Mouse (Mus musculus): ENCODE results near the gene Arvcf.

Gene Arvcf

DNA sequence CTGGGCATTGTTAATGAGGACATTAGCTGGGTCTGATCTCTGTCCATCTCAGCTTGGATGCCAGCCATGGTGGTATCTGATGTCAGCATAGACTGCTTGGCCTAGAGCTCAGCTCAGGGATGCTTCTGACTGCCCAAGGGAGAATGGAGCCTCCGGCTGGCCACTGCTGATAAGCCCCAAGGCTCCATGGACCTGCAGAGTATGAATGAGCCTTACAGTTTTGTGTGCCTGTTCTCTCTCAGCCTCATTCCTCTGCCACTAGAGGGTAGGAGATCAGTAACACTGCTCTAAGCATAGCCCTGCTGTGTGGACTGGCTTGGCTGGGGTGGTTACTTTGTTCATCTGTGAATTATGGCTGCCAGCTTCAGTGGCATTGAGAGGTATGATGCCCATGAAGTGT lies 5.1 kb downstream of the Arvcf start:
- no peak for DNase-seq (ENCODE audit: low read depth, low spot score)

DNA sequence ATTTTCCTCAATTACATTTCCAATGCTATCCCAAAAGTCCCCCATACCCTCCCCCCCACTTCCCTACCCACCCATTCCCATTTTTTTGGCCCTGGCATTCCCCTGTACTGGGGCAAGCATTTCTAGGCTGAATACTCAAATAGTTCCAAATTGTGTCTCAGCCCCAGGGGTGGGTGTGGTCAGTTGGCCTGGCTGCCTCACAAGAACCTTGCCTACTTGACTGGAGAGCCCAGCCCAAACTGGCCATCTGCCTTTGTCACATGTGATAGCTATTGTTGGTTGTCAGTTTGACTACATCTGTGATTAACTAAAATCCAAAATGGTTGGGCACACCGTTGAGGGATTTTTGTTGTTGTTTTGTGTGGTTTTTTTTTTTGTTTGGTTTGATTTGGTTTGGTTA lies 9.0 kb downstream of the Arvcf start:
- peak; percentile 93 for DNase-seq (ENCODE audit: low read depth, low spot score)

DNA sequence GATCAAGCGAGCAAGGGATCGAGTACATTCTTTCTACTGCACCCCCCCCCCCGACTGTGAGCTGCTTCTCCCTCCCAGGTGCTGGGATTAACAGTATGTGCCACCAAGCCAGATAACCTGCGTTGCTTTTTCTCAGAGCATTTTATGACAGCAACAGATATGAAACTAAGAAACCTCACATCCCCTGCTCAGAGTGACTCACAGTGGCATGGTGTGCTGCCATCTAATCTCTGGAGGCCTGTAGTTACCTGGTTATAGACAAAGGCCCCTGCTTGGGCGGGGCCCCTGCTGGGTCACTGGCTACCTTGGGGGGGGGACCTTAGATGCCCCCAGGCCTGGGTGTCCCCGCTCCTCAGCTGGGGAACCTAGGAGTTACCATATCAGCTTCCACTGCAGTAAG lies 10.0 kb downstream of the Arvcf start:
- DNase-seq (ENCODE audit: low read depth, low spot score) = no peak

DNA sequence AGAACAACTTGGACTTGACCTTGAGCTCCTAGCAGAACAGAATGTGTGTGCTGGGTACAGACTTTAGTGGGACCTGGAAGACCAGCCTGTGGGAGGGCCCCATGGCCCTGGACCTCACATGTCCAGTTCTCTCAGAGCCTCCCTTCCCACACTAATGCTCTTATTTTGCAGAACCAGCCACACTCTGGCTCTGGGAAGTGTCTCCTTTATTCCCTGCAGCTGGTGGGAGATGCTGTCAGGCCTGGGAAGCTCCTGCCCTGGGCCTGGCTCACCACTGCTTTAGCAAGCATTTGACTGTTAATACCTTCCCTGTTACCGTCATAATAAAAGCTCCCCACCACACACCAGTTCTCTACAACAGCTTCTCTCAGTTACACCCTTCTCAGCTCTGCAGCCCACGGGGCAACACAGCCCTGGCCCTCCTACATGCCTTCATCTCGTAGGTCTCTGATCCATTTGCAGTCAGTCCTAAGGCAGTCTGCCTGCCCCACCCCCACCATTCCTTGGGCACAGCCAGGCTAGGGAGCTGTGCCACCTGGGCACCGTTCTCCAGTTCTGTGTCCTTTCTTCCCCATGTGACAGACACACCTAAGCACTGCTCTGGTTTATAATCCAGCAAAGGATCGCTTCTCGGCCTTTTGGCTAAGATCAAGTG lies 12.3 kb downstream of the Arvcf start:
- no peak for DNase-seq (ENCODE audit: low read depth, low spot score)

DNA sequence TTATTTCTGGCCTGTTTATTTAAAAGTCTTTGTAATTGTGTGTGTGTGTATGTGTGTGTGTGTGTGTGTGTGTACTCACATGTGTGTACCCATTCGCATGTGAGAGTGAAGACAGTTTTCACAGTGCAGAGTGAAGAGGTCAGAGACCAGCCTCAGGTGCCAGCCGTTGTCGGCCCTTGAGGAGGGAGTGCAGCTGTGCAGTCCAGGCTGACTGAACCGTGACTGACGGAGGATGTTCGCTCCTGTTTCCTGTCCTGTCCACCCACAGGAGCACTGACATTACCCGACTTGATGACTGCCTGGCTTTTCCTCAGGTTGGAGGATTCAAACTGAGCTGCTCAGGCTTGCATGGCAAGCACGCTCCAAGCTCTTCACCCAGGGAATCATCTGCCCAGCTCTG lies 15.0 kb downstream of the Arvcf start:
- DNase-seq (ENCODE audit: low read depth, low spot score) = no peak

DNA sequence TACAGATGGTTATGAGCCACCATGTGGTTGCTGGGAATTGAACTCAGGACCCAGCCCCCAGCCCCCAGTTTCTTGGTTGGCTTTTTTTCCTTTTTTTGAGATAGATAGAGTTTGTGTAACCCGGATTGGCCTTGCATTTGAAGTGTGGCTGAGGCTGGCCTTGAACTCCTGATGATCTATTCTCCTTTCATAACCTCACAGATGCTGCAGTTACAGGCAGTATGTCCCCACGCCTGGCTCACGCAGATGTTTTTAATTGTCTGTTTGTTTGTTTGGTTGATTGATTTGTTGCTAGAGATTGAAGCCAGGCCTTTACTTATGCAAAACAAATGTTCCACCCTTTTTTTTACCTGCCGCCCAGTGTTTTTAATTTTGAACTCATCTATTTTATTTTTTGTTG lies 18.9 kb downstream of the Arvcf start:
- DNase-seq (ENCODE audit: low read depth, low spot score) = no peak

DNA sequence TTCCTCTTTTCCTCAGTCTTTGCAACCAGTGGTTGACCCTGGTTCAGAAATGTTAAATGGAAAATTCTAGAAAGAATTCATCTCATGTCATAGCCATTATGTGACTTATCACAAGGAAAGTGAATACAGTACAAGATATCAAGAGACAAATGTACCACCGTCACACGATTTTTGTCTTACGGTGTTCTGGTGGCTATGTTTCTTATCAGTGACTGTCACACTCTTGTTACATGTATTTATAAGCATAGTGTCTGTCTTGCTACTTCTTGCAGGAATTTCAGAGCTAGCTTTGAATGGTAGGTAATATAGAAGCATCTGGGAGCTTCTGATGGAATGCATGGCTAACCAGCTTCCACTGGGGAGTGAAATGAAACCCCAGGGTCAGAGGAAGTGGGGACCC lies 22.2 kb downstream of the Arvcf start:
- no peak for DNase-seq (ENCODE audit: low read depth, low spot score)

DNA sequence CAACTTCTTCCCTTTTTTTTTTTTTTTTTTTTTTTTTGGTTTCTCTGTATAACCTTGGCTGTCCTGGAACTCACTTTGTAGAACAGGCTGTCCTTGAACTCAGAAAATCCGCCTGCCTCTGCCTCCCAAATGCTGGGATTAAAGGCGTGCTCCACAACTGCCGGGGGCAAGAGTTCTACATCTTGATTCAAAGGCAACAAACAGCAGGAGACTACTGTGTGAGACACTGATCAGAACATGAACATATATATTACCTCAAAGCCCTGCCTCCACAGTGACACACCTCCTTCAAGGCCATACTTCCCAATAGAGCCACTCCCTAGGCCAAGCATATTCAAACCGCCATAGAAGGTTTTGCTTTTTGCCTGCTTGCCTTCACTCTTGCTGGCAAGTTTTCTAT lies 25.6 kb downstream of the Arvcf start:
- DNase-seq (ENCODE audit: low read depth, low spot score) = no peak

DNA sequence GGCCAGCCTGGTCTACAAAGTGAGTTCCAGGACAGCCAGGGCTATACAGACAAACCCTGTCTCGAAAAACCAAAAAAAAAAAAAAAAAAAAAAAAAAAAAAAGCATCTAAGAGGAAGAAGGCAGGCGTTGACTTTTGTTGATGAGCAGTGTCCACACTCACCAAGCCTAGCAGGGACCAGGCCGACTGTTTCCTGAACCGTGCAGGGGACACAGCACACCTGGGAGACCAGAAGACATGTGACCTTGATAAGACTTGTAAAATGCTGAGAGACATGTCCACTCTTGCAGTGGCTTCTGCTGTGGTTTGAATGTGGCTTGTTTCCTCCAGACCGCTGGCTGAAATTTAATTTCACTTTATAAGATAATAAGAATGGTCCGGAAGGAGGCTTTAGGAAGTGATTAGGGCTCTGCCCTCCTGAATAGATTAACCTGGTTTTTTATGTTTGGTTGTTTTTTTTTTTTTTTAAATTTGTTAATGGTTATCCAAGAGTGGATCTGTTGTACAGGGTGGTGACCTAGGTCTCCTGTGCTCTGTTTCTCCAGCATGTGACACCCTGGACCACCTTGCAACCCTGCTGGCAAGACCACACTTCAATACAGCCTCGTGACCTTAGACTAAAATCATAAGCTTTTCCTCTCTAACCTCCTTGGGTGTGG lies 28.4 kb downstream of the Arvcf start:
- no peak for DNase-seq (ENCODE audit: low read depth, low spot score)

DNA sequence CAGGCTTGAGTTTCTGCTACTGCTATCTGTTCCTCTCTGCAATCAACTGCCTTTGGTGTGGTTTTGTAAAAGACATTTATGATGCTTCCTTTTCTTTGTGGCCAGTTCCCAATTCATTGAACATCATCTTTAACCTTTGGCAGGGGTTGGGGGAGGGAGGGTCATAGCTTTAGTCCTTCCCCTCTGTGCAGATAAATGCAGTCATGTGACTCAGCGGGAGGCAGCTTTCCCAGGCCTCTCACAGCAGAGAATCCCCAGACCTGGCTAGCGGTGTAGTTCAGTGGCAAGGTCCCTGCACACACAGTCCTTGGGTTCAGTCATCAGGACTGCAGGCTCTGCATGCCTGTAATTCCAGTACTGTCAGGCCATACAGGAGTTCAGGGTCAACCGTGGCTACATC lies 29.2 kb downstream of the Arvcf start:
- peak; percentile 34 for DNase-seq (ENCODE audit: low read depth, low spot score)

DNA sequence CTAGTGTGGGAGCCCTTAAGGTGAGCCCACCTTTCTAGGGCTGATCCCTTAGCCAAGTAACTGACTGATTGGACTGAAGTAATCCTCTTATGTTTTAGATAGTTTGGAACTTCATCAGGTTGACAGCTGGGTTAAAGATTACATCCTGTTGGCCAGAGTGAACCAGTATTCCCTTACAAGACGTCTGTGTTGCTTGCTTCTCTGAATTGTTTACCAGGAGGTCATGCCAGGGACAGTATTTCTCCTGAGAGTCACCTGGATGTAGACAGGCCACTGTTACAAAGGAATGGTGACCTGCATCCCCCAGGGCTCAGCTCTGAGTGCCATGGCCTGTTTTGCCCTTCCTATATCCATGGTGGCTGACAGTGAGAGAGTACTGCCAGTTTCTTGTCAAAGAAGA lies 30.5 kb downstream of the Arvcf start:
- DNase-seq (ENCODE audit: low read depth, low spot score) = no peak

DNA sequence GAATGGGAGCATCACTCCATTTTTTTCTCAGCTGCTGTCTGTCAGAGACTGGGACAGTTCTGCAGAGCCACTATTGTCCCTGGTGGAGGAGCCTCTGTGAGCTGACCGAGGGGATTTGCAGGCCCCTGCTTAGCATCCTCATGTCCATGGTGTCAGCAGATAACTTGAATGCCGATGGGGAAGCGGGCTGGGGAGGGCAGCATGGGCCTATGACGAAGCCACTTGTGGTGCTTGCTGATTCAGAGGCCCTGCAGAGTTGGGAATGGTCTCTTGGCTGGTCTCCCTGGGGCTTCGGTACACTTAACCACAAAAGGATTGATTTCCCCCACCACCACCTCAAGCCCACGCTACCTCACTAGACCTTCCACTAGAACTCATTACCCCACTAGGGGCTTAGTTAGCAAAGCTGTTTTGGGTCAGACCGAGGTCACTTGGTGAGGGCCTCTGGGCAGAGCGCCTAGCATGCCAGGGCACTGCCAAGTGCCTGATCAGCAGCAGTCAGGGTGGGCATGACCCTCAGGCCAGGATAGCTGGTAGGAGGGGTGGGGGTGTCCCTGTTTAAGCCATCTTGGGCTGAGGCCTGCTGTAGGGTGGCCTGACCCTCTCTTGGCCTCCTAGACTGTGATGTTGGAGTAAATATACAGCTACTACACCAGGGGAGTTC lies 31.5 kb downstream of the Arvcf start:
- DNase-seq (ENCODE audit: low read depth, low spot score) = no peak

DNA sequence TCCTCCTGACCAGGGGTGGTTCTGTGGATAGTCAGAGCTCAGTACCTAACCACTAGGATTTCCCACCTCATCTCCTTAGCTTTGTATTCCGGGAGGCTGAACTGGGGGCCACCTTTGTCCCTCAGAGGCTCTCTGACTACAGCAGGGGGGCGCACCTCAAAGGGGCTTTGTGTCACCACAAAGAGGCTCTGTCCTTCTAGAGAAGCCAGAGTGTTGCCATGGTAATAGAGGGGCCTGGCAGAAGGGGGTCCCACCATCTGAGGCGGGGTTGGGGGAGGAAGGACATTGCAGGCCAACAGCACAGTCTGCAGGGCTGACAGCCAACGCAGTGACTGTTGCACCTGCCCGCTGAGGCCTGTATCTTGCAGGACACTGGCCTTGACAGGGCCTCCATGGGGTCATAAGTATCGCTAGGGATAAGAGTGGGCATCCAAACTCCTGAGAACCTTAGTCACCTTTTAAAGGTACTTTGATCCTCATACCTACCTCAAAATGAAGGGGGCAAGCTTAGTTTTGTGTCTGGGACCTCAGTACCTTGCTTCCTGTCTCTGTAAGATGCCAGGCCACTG lies 32.6 kb downstream of the Arvcf start:
- no peak for DNase-seq (ENCODE audit: low read depth, low spot score)

DNA sequence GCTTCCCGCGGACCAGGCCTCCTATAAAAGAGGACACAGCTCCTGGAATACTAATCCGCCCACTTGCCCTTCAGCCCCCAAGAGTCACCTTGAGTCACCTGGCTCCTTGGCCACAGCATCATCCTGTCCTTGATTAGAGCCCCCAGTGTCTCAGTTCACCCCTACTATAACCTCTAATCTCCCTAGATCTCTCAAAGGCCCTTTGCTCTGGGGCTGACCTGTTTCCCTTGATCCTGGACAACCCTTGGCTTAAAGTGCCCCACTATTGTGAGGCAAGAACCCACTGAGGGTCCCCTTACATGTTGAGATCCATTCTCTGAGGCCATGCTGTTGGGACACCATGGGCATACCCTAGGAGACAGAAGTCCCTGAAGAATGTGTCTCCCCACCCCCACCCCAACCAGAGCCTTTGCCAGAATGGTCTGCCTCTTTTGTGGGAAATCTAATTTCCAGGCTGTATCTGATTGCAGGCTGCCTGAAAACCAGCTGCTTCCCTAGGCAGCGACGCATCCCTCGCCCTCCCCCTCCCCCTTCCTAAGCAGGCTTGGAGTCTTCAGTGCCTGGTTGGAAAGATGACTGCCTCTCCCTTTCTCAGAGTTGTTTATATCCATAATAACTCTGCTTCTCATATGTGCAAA lies 33.8 kb downstream of the Arvcf start:
- no peak for DNase-seq (ENCODE audit: low read depth, low spot score)

DNA sequence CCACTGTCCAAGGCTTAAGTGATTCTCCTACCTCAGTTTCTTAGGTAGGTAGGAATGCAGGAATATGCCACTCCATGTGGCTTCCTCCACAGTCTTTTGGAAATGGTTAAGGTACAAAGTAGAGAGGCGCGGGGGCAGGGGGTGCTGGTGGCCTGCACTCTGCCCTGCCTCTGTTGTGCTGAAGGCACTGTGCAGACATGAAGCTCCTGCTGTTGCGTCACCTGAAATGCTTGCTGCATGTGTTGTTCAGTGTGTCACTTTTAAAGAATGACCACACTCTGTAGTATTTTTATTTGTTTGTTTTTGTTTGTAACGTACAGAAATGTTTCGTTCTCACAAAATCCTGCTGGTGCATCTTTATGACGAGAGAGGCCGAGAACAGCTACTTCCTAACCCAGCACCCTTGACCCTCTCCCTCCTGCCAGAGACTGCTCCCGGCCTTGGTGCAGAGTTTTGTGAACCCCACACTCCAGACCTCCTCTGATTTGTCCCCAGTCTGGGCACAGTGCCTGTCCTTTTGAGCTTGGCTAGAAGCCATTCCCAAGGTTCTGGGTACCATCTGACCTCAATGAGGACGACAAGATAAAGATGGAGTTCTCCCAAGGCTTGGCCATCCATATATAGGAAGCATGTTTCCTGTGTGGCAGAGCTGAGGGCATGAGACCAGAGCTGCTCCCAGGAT lies 35.2 kb downstream of the Arvcf start:
- peak; percentile 69 for DNase-seq (ENCODE audit: low read depth, low spot score)

DNA sequence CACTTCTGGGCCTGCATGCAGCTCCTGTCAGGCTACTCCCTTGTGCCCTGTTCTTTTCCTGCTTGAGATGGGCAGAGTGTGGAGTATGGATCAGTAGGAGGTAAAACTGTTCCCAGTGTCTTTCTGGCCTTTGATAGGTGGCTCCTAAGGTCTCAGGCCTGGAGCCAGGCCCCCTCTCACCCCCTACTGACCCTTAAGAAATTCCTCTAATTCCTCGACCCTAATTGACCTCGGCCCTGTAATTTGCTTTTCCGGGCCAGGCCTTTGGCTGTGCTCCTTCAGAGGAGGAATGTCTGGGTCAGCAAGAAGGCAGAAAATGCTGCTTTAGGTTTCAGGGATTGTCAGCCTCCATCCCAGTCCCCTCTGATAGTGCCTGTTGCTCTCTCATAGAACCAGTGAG lies 35.8 kb downstream of the Arvcf start:
- no peak for DNase-seq (ENCODE audit: low read depth, low spot score)

DNA sequence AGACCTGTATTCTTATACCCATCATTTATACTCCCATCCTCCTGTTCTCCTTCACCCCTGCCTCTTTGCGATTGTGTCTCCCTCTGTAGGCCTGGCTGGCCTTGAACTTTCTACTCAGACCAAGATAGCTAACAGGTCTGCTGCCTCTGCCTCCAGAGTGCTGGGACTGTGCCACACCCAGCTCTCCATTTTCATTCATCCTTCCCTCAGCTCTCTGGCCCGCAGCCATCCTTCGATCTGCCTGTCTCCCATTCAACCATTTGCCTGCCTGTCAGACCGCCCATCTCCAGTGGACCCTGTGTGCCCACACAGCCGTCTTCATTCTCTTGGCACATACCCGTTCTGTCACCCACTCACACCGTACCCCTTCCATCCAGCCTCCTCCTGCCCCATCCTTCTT lies 36.2 kb downstream of the Arvcf start:
- DNase-seq (ENCODE audit: low read depth, low spot score) = no peak

DNA sequence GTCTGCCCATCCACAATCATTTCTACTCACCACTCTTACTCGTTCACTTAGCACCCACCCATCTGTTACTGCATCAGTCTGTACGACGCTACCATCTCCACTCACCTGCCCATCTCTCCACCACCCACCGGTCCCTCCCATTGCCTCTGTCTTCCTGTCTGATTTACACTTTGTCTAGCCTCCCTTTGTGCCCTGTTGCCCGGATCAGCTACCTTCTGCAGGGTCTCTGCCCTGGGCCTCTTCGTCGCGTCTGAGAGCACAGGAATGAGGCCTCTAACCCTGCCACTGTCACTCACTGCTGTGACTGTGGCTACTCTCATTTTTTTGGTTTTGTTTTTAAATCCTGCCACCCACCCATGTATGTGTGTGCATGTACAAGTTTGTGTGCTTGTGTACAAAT lies 36.7 kb downstream of the Arvcf start:
- DNase-seq (ENCODE audit: low read depth, low spot score) = no peak

DNA sequence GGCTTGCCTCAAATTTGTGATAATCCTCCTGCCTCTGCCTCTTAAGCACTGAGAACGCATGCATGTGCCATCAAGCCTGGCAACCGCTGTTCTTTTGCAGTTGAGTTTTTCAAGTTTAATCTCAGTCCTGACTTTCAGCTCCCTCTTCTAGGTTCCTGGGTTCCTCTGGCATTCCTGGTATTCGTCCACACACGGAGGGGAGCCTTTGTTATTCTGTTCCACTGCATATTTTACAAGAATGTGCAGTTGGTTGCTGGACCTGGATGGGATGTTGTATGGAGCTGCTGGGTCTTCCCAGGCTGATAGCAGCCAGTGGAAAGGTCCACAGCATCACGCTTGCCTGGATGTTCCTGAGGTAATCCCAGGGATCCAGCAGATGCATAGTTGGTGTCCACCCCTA lies 37.4 kb downstream of the Arvcf start:
- DNase-seq (ENCODE audit: low read depth, low spot score) = no peak

DNA sequence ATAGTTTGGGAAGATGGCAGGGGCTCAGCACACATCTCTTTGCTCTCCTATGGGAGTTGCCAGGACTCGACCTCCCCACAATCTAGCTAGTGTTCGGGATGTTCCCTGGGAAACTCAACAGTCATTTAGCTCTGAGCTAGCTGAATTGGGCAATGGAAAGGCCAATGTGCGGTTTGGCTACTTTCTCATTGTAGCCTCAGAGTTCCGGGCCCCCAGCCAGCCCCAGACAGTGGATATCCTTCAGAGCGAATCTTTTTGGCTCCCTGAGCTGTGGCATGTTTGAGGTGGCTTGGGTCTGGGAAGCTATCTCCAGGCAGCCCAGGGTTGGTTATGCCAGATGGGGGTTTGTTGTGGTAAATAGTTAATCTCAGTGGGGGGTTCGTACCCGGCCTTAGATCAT lies 38.5 kb downstream of the Arvcf start:
- peak; percentile 97 for DNase-seq (ENCODE audit: low read depth, low spot score)

DNA sequence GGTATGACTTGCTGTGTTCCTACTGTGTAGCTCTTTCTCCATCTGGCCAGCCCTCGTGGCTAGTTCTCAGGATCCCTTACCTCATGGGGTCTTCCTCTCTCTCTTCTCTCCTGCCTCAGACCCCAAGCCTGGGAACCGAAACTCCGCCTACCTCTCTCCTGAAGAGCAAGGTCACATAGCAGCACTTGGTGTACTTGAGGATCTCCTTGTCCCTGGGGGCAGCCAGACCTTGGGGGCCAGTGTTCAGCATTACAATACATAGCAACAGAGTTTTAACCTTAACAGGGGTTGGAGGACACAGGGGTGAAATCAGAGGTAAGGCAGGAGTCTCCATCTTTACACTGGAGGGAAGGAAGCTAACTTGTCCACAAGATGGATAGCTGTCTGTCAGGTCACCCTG lies 39.0 kb downstream of the Arvcf start:
- no peak for DNase-seq (ENCODE audit: low read depth, low spot score)

Data from 3T3-L1 (cell line).